Mouse (Mus musculus) spleen, adult 2 months (tissue): Measurements from ENCODE around the gene Prss38.

Experiments used
- CTCF ChIP-seq: fragments of 200-500 bp; IDR thresholded peaks from 2 replicates; pipeline ENCODE4 v1.5.1; 2011; ENCODE audit warnings: mild to moderate bottlenecking, inconsistent platforms; ENCODE audit not compliant: insufficient read depth, insufficient read length, insufficient replicate concordance; ENCODE audit errors: extremely low read depth
- POLR2A ChIP-seq: fragments of 200-500 bp; IDR thresholded peaks from 2 replicates; pipeline ENCODE4 v1.6.1; 2011; ENCODE audit warnings: low read depth, low read length, inconsistent platforms

GRCm38 (mm10) chr11:59375475-59375874 is at the start of gene Prss38:
- TF ChIP-seq CTCF = no peak
- TF ChIP-seq POLR2A = no peak
